Mouse (Mus musculus) midbrain, embryonic 15.5 days (tissue): ENCODE data around the gene Chrna5. TPM values are rescaled to one million over a fixed set of nuclear protein-coding genes. Genes with fewer than 3 reads are reported as not detected.

Experiments used
- polyA plus RNA-seq: library from polyadenylated mRNA; unstranded; fragments of >200 nt; fragmentation: Nextera tagmentation; extraction: Ambion mirVana; gene quantifications from 2 replicates; pipeline ENCODE4 v1.2.1, GENCODE M21; 2015

The Chrna5 gene
- polyA plus RNA-seq, 1 experiment from 2014 or later = 3.7 TPM

Other genes with a start within 250 kb of the Chrna5 start
- 89.8 and 95.0 TPM in 2 replicates for gene Wdr61, start 246.4 kb upstream of the Chrna5 start, polyA plus RNA-seq
- gene Crabp1, start 216.1 kb upstream of the Chrna5 start, polyA plus RNA-seq = 22.4 and 25.1 TPM in 2 replicates
- gene Ireb2, start 117.1 kb upstream of the Chrna5 start, polyA plus RNA-seq = 38.1 and 41.0 TPM in 2 replicates
- 2.0 and 2.2 TPM in 2 replicates for gene Hykk, start 63.6 kb upstream of the Chrna5 start, polyA plus RNA-seq
- 247 and 251 TPM in 2 replicates for gene Psma4, start 30.1 kb upstream of the Chrna5 start, polyA plus RNA-seq
- 1.0 and 1.1 TPM in 2 replicates for gene AY074887, start 29.9 kb upstream of the Chrna5 start, polyA plus RNA-seq
- 15.1 and 16.2 TPM in 2 replicates for gene Chrna3, start 45.7 kb downstream of the Chrna5 start, polyA plus RNA-seq
- 1.4 and 2.1 TPM in 2 replicates for gene Chrnb4, start 67.9 kb downstream of the Chrna5 start, polyA plus RNA-seq
- gene Ube2q2, start 168.0 kb downstream of the Chrna5 start, polyA plus RNA-seq = 39.3 and 40.3 TPM in 2 replicates
- gene Fbxo22, start 228.0 kb downstream of the Chrna5 start, polyA plus RNA-seq = 83.4 and 89.1 TPM in 2 replicates